ENCODE assay signal across 13 mouse cellular contexts in the genomic region with DNA sequence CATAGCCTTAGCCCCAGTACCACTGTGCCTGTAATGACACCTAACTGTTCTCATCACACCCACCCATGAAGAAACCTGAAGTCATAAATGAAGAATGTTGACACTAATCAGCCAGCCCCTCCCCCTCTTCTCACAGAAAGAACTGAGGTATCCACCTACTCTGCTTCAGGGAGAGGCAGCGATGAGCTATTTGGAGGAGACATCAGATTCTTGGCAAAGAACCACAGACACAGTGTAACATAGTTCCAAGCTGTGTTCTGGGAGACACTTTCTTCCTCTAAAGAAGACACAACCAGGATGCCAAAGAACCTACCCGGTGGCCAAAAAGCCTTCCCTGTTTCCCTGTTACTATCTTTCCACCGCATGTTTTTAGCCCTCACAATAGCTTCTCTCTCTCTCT.
A peak's percentile ranks its signal among the peaks of the same experiment; 100 is the strongest.
DNase-seq lines count a peak whose midpoint lies in the region; ATAC-seq lines count a peak whose summit lies in the region.
"Had no signal": no experiment of that assay in that cellular context is flagged by ENCODE, and none has a peak within 500 bp of the region (broad histone marks: within the 10 kb centered on the region; RNA-seq: fewer than 3 reads in every experiment).

No protein-coding gene starts in this region.

- ATAC-seq in liver, embryonic 12.5 days = no peak
- ATAC-seq in neural tube, embryonic 15.5 days (ENCODE audit: low FRiP score) = no peak
- ATAC-seq: liver, postnatal 0 days had no signal

- WGBS in liver, embryonic 12.5 days (ENCODE audit: insufficient replicate concordance) = 82% methylated on average over 3 of the region's 3 CpGs
- WGBS in neural tube, embryonic 15.5 days = 86% methylated on average over 3 of the region's 3 CpGs

- H3K9ac ChIP-seq in liver, embryonic 12.5 days = no peak overlapping the region
- H3K9ac ChIP-seq in neural tube, embryonic 15.5 days (replicated peaks) = no peak overlapping the region
- H3K9ac ChIP-seq: hindbrain, embryonic 15.5 days; liver, postnatal 0 days had no signal

- H3K4me1 ChIP-seq in liver, embryonic 12.5 days = peaks cover 24% of the 10 kb centered on the region
- peaks cover 16% of the 10 kb centered on the region for H3K4me1 ChIP-seq in neural tube, embryonic 15.5 days

- H3K9me3 ChIP-seq in liver, embryonic 12.5 days (replicated peaks) = no peaks in the 10 kb centered on the region
- H3K9me3 ChIP-seq in neural tube, embryonic 15.5 days (replicated peaks) = no peaks in the 10 kb centered on the region
- H3K9me3 ChIP-seq: hindbrain, embryonic 15.5 days had no signal

- no peaks in the 10 kb centered on the region for H3K36me3 ChIP-seq in liver, embryonic 12.5 days
- no peaks in the 10 kb centered on the region for H3K36me3 ChIP-seq in neural tube, embryonic 15.5 days
- H3K36me3 ChIP-seq: hindbrain, embryonic 15.5 days had no signal

- no peak overlapping the region for H3K4me3 ChIP-seq in liver, embryonic 12.5 days
- H3K4me3 ChIP-seq in neural tube, embryonic 15.5 days (replicated peaks) = no peak overlapping the region
- H3K4me3 ChIP-seq: hindbrain, embryonic 15.5 days had no signal

- H3K27ac ChIP-seq in liver, embryonic 12.5 days = no peak overlapping the region
- no peak overlapping the region for H3K27ac ChIP-seq in neural tube, embryonic 15.5 days (replicated peaks)
- H3K27ac ChIP-seq: hindbrain, embryonic 15.5 days; kidney, postnatal 0 days; macrophage had no signal

- peak; percentile 46 to 47 for DNase-seq in cerebellum, postnatal 14 days
- no peak for DNase-seq in cerebellum, adult 18-20 months
- peak; percentile 23 to 70 for DNase-seq in layer of hippocampus, adult 18-20 months (ENCODE audit: low spot score in 2 of 2)
- no peak for DNase-seq in layer of hippocampus, postnatal 10 days (ENCODE audit: low spot score in 2 of 2)
- DNase-seq in layer of hippocampus, adult 8-10 months (ENCODE audit: low spot score in 2 of 2) = peak; percentile 26 to 32
- DNase-seq in right cerebral cortex, postnatal 14 days = peak; percentile 47
- DNase-seq: adrenal gland, postnatal 25 days; liver, postnatal 0 days had no signal

- H3K4me2 ChIP-seq in liver, embryonic 12.5 days = no peak overlapping the region
- H3K4me2 ChIP-seq in neural tube, embryonic 15.5 days = no peak overlapping the region
- H3K4me2 ChIP-seq: hindbrain, embryonic 15.5 days had no signal

- no peaks in the 10 kb centered on the region for H3K27me3 ChIP-seq in liver, embryonic 12.5 days (replicated peaks)
- 0 out of 2 replicates have a peak, but pooled peaks cover 3% of the 10 kb centered on the region for H3K27me3 ChIP-seq in neural tube, embryonic 15.5 days (replicated peaks)
- H3K27me3 ChIP-seq: hindbrain, embryonic 15.5 days had no signal

Comparison
In these comparisons a context has a peak if more than half of its experiments do, and no peak if none do; other contexts are left out.
1. DNase-seq: peak in cerebellum, postnatal 14 days (2 of 2), layer of hippocampus, adult 18-20 months (2 of 2), layer of hippocampus, adult 8-10 months (2 of 2) and right cerebral cortex, postnatal 14 days (single experiment); none in cerebellum, adult 18-20 months (0 of 2) and layer of hippocampus, postnatal 10 days (0 of 2).